Mouse (Mus musculus): ENCODE results near the gene 1700109H08Rik.

DNA sequence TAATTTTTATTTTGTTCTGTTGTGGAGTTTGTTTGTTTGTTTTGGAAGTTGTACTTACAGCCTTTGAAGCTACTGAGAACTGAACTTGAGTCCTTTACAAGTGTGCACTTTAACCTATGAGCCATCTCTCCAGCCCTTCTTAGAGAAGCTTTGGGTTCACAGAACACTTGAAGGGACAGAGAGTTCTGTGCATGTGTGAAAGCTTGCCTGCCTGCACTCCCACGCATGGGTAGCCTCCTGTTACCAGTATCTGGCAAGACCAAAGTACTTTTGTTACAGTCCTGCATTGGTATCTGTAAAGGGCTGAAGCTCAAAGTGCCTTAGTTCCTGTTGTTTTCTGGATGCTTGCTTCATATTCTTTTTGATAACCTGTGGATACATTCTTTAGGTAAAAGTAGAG is 25.1 kb upstream of the 1700109H08Rik start:
- TF ChIP-seq CTCF (conservative IDR thresholded peaks at IDR 0.05 in 1 of 2, IDR thresholded peaks at IDR 0.05 in 1 of 2; ENCODE audit: low read depth in 2 of 2, low read length in 2 of 2) (no peak), KAT2A (IDR thresholded peaks at IDR 0.05; ENCODE audit: insufficient replicate concordance, low read length) (no peak)
